Mouse (Mus musculus) embryonic fibroblast, embryonic 13.5 days (primary cell): Measurements from ENCODE around the gene Shroom3.

Experiments used
- CTCF ChIP-seq: IDR thresholded peaks from 2 replicates; pipeline ENCODE4 v1.5.1; 2011; ENCODE audit warnings: mild to moderate bottlenecking, control low read depth, low read length, moderate library complexity, borderline replicate concordance; ENCODE audit not compliant: insufficient read depth
- POLR2A ChIP-seq: IDR thresholded peaks from 2 replicates; pipeline ENCODE4 v1.6.1; 2011; ENCODE audit warnings: low read depth, mild to moderate bottlenecking, control low read depth, low read length, moderate library complexity

DNA sequence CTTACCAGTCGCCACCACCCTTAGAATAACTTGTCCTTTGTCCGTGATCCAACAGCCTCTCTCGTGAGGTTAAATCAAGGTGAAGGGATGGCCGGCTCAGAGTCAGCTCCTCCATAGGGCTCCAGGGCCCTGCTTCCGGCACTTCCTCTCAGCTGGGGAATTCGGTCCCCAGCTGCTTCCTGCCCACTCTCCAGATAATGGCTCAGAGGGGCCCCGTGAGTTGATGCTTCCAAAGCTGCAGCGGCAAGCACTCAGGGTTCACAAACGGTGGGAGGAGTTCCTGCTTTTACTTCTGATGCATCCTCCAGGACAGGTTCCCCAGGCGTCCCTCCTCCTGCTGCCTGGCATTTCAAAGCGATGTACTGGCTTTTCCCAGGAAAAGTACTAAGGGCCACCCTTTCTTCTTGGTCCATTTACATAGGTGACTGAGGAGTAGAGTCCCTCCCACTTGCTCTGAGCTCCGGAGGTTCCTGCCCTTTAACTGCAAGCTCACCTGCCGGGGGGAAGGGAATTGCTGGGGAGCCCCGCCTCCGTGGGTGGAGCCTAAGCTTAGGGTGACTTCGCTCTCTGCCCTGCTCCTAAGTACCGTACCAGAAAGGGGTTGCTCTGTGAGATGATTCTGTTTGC, 241.7 kb downstream of the Shroom3 start:
- TF ChIP-seq POLR2A (no peak), CTCF (no peak)
